Mouse (Mus musculus): ENCODE measurements around the gene Mterf4. TPM values are rescaled to one million over a fixed set of nuclear protein-coding genes. Genes with fewer than 3 reads are reported as not detected.
A peak's percentile ranks its signal among the peaks of the same experiment; 100 is the strongest.
"Not testable (repeated sequence)": the region's sequence is repeated elsewhere in the genome, so short reads cannot be mapped to it uniquely, and the experiment has no call there.

Mterf4 gene
- polyA plus RNA-seq (2016; fragmentation: Nextera tagmentation; extraction: Ambion mirVana), result 35.1 and 39.8 TPM in 2 replicates

GRCm38 (mm10) chr1:93305581-93306337 lies at the start of gene Mterf4:
TSS of gene Mterf4 (minus strand) at chr1:93305915.
- Histone ChIP-seq H3K4me3 (peak within 1 kb of the TSS; percentile 69), H3K36me3 (replicated peaks) (peaks cover 71% of the 10 kb centered on the region), H3K27ac (peak within 1 kb of the TSS; percentile 86), H3K4me1 (peaks cover 13% of the 10 kb centered on the region), H3K27me3 (ENCODE audit: poor library complexity, severe bottlenecking) (no peaks in the 10 kb centered on the region), H3K9me3 (no peaks in the 10 kb centered on the region)
- WGBS, result 7% methylated on average over 36 of the region's 36 CpGs
- peak; percentile 84 for DNase-seq (ENCODE audit: extremely low spot score, low spot score)

- Histone ChIP-seq H3K9me3 (no peaks in the 10 kb centered on the region), H3K27me3 (ENCODE audit: poor library complexity, severe bottlenecking) (no peaks in the 10 kb centered on the region), H3K27ac (no peak overlapping the region), H3K36me3 (replicated peaks) (peaks cover 99% of the 10 kb centered on the region), H3K4me1 (no peaks in the 10 kb centered on the region), H3K4me3 (no peak overlapping the region)
- 83% methylated on average over 2 of the region's 2 CpGs for WGBS
- DNase-seq (ENCODE audit: extremely low spot score, low spot score), result no peak
Measured at GRCm38 (mm10) chr1:93352724-93353123, 47.0 kb upstream of the Mterf4 start.

GRCm38 (mm10) chr1:93349701-93350100 lies 44.0 kb upstream of the Mterf4 start:
- H3K4me3 ChIP-seq, result no peak overlapping the region
- H3K36me3 ChIP-seq (replicated peaks), result peaks cover 92% of the 10 kb centered on the region
- H3K27ac ChIP-seq, result no peak overlapping the region
- H3K4me1 ChIP-seq, result peaks cover 6% of the 10 kb centered on the region
- no peak for DNase-seq (ENCODE audit: extremely low spot score, low spot score)
- no peaks in the 10 kb centered on the region for H3K27me3 ChIP-seq (ENCODE audit: poor library complexity, severe bottlenecking)
- no peaks in the 10 kb centered on the region for H3K9me3 ChIP-seq
- WGBS, result 90% methylated on average over 4 of the region's 4 CpGs

DNA sequence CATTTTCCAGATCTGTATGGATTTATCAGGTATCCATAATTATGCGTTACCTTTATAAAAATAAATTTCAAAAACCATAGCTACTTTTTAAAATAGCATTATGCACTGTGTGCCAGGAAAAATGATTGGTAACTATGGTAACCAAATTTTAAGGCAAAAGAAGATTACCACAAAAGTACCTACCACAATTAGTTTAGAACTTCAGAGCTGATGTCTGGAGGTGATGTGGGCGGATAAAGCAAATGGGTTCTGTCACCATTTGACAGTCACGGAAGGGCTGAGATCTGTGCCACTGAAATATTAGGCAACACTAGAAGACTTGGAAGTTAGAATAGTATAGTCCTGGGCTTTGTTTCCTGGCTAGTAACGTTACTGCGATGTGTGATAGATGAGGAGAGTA lies 41.5 kb upstream of the Mterf4 start:
- Histone ChIP-seq H3K36me3 (replicated peaks) (peaks cover 66% of the 10 kb centered on the region), H3K9me3 (no peaks in the 10 kb centered on the region), H3K4me3 (no peak overlapping the region), H3K27ac (no peak overlapping the region), H3K4me1 (peaks cover 13% of the 10 kb centered on the region), H3K27me3 (ENCODE audit: poor library complexity, severe bottlenecking) (no peaks in the 10 kb centered on the region)
- WGBS, result 93% methylated on average over 5 of the region's 5 CpGs
- no peak for DNase-seq (ENCODE audit: extremely low spot score, low spot score)

DNA sequence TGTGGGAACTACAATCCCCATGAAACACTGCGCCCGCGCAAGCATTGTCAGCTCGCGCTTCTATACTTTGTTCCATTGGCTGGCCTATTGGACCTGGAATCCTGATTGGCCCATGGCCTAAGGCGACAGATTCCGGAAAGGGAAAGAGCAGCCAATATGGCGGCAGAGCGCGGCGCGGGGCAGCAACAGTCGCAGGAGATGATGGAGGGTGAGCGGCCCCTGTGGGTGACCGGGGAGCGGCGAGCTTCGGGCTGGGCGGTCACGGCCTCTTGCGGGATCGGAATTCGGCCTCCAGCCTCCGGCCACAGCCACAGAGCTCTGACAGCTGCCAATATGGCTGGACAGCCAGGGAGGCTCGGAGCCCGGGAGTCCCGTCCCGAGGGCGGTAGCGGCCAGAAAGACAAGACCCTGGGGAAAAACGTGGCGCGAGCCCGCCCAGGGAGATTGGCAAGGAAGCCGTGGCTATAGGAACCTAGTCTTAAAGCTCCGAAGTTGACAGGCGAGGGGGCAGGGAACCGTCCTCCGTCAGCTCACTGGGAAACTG lies 37.9 kb upstream of the Mterf4 start:
- Histone ChIP-seq H3K4me1 (peaks cover 28% of the 10 kb centered on the region), H3K36me3 (replicated peaks) (peaks cover 31% of the 10 kb centered on the region), H3K9me3 (no peaks in the 10 kb centered on the region), H3K27ac (peak overlapping the region; percentile 92), H3K27me3 (ENCODE audit: poor library complexity, severe bottlenecking) (no peaks in the 10 kb centered on the region), H3K4me3 (peak overlapping the region; percentile 88)
- WGBS, result under 1% methylated on average over 39 of the region's 39 CpGs
- peak; percentile 93 for DNase-seq (ENCODE audit: extremely low spot score, low spot score)

- peak; percentile 98 for DNase-seq (ENCODE audit: extremely low spot score, low spot score)
- Histone ChIP-seq H3K9me3 (no peaks in the 10 kb centered on the region), H3K27me3 (ENCODE audit: poor library complexity, severe bottlenecking) (no peaks in the 10 kb centered on the region), H3K36me3 (replicated peaks) (peaks cover 24% of the 10 kb centered on the region), H3K4me3 (peak within 1 kb of the TSS; percentile 88), H3K4me1 (peaks cover 28% of the 10 kb centered on the region), H3K27ac (peak within 1 kb of the TSS; percentile 92)
- under 1% methylated on average over 63 of the region's 63 CpGs for WGBS
Measured at GRCm38 (mm10) chr1:93342648-93343503, 37.2 kb upstream of the Mterf4 start, which contains the start of the genes Ppp1r7 and Pask. TSS of gene Ppp1r7 (plus strand) at chr1:93342854. TSS of gene Pask (minus strand) at chr1:93343482.

GRCm38 (mm10) chr1:93334621-93335020 lies 28.9 kb upstream of the Mterf4 start:
- peaks cover 7% of the 10 kb centered on the region; the same call in 1 of the 2 replicates for H3K4me1 ChIP-seq
- peaks cover 80% of the 10 kb centered on the region for H3K36me3 ChIP-seq (replicated peaks)
- no peak overlapping the region for H3K27ac ChIP-seq
- DNase-seq (ENCODE audit: extremely low spot score, low spot score), result no peak
- H3K9me3 ChIP-seq, result no peaks in the 10 kb centered on the region
- 78% methylated on average over 2 of the region's 2 CpGs for WGBS
- no peaks in the 10 kb centered on the region for H3K27me3 ChIP-seq (ENCODE audit: poor library complexity, severe bottlenecking)
- H3K4me3 ChIP-seq, result no peak overlapping the region

GRCm38 (mm10) chr1:93326446-93326845 lies 20.7 kb upstream of the Mterf4 start:
- no peak overlapping the region for H3K27ac ChIP-seq
- no peaks in the 10 kb centered on the region for H3K27me3 ChIP-seq (ENCODE audit: poor library complexity, severe bottlenecking)
- H3K9me3 ChIP-seq, result no peaks in the 10 kb centered on the region
- no peak overlapping the region for H3K4me3 ChIP-seq
- DNase-seq (ENCODE audit: extremely low spot score, low spot score), result no peak
- peaks cover 8% of the 10 kb centered on the region; the same call in 1 of the 2 replicates for H3K4me1 ChIP-seq
- H3K36me3 ChIP-seq (replicated peaks), result peaks cover 100% of the 10 kb centered on the region
- 93% methylated on average over 3 of the region's 3 CpGs for WGBS

- H3K36me3 ChIP-seq (replicated peaks), result peaks cover 100% of the 10 kb centered on the region
- no peak overlapping the region for H3K27ac ChIP-seq
- 95% methylated on average over 6 of the region's 6 CpGs for WGBS
- DNase-seq (ENCODE audit: extremely low spot score, low spot score), result no peak
- H3K27me3 ChIP-seq (ENCODE audit: poor library complexity, severe bottlenecking), result no peaks in the 10 kb centered on the region
- H3K9me3 ChIP-seq, result no peaks in the 10 kb centered on the region
- no peaks in the 10 kb centered on the region for H3K4me1 ChIP-seq
- H3K4me3 ChIP-seq, result no peak overlapping the region
Measured at GRCm38 (mm10) chr1:93323973-93324372, 18.3 kb upstream of the Mterf4 start.

GRCm38 (mm10) chr1:93300578-93300977 lies 5.1 kb downstream of the Mterf4 start:
- WGBS, result 96% methylated on average over 3 of the region's 3 CpGs
- Histone ChIP-seq H3K4me1 (peaks cover 8% of the 10 kb centered on the region), H3K27ac (no peak overlapping the region), H3K9me3 (no peaks in the 10 kb centered on the region), H3K4me3 (no peak overlapping the region), H3K27me3 (ENCODE audit: poor library complexity, severe bottlenecking) (no peaks in the 10 kb centered on the region), H3K36me3 (replicated peaks) (peaks cover 91% of the 10 kb centered on the region)
- no peak for DNase-seq (ENCODE audit: extremely low spot score, low spot score)

GRCm38 (mm10) chr1:93299791-93300190 lies 5.9 kb downstream of the Mterf4 start:
- no peaks in the 10 kb centered on the region for H3K27me3 ChIP-seq (ENCODE audit: poor library complexity, severe bottlenecking)
- no peak overlapping the region for H3K4me3 ChIP-seq
- H3K36me3 ChIP-seq (replicated peaks), result peaks cover 93% of the 10 kb centered on the region
- no peaks in the 10 kb centered on the region for H3K9me3 ChIP-seq
- 89% methylated on average over 4 of the region's 4 CpGs for WGBS
- H3K27ac ChIP-seq, result no peak overlapping the region
- H3K4me1 ChIP-seq, result peaks cover 2% of the 10 kb centered on the region
- no peak for DNase-seq (ENCODE audit: extremely low spot score, low spot score)

DNA sequence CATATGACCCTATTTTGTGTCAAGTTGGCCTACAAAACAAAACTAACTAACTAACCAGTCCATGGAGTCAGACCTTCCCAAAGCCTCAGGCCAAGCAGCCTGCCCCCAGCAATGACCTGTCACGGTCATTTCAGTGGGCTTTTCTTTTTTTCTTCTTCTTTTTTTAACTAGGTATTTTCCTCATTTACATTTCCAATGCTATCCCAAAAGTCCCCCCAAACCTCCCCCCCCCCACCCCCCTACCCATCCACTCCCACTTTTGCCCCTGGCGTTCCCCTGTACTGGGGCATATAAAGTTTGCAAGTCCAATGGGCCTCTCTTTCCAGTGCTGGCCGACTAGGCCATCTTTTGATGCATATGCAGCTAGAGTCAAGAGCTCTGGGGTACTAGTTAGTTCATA lies 11.2 kb downstream of the Mterf4 start:
- not testable (repeated sequence) for DNase-seq (ENCODE audit: extremely low spot score, low spot score)

More for the DNA sequence above, 11.2 kb downstream of the Mterf4 start:
- H3K9me3 ChIP-seq; H3K4me3 ChIP-seq; H3K27ac ChIP-seq; H3K4me1 ChIP-seq; H3K27me3 ChIP-seq (ENCODE audit: poor library complexity, severe bottlenecking): not testable (repeated sequence)
- 87% methylated on average over 3 of the region's 3 CpGs for WGBS
- peaks cover 40% of the 10 kb centered on the region for H3K36me3 ChIP-seq (replicated peaks)

Data from forebrain, embryonic 10.5 days (tissue).